Mouse (Mus musculus) c-Kit-positive CD71-positive TER-119-negative erythroid progenitor cells, embryonic 14.5 days (primary cell): ENCODE results near the gene Fignl2.

Experiments used
- DNase-seq: peaks from one replicate; pipeline ENCODE4 v3.0.0-alpha.2; 2013; ENCODE audit warnings: low read depth

Fignl2 gene

DNA sequence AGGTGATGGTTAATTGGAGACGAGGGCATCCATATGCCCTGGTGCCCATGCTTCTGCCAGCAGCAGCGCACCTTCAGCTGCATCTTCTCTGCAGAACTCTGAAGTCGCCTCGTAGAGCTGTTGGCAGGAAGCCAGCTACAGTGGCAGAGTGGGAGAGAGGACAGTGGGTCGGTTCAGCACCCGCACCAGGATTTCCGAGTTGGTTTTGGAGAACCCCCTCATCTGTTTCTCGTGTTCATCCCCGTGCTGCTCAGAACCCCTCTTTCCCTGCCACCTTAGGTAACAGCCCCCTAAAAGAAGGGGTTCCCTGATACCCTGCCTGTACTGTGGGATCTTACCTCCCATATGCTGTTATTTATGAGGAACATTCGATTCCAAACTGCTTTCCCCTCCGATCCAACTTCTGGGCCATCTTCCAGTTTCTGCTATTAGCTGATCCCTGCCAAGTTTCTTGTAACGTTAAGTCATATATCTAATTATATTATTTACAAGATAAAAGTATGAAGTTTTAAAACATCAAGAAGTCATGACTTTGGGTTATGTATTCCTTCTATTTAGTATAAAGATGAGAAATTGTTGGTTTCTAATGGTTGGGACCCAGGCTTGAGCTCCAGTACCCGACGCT is 69.9 kb downstream of the Fignl2 start:
- DNase-seq = no peak

DNA sequence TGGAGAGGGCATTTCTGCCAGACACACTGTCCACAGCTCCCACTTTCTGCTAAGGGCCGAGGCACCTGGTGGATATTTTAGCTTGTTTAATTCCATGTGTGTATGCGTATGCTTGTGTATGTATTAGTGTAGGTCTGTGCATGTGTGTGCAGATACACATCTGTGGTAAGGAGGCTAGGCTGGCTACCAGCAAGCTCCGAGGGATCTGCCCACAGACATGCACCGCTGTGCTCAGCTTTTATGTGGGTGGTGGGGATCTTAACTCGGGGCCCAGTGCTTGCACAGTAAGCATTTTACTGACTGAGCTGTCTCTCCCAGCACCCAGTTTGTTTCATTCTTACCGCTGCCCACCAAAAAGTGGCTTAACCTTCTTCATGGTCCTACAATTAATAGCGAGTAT is 71.1 kb downstream of the Fignl2 start:
- no peak for DNase-seq

DNA sequence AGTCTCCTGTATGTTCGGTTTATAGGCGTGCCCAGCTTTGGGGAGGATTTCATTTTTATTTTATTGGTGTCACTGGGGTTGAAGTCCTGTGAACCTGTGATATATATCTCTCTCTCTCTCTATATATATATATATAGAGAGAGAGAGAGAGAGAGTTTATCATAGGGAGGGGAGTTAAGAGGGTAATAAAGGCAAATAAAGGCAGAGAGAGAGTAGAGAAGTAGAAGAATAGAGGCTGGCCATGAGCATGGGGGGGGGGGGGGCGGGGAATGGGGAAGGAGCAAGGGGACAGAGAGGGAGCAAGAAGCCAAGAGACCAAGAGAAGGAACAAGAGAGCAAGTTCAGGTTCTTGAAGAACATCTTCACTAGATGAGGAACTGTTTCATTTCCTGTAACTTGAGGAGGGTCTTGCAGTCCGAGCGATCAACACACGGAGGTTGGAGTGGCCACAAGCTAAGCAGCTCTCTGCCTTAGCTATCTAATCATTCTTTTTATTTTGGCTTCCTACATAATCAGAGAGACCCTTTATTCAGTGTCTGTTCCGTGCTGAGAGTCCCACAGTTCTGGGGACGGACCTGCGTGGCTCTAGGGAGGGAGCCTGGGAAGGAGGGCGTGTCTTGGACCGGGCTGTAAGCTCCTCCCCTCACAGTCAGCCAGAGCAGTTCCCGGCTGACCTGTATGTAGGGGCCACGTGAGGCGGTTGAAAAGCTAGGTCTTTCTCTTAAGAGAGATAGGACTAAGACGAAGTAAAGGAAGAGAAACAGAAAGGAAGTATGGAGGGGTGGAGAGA is 71.9 kb downstream of the Fignl2 start:
- no peak for DNase-seq

DNA sequence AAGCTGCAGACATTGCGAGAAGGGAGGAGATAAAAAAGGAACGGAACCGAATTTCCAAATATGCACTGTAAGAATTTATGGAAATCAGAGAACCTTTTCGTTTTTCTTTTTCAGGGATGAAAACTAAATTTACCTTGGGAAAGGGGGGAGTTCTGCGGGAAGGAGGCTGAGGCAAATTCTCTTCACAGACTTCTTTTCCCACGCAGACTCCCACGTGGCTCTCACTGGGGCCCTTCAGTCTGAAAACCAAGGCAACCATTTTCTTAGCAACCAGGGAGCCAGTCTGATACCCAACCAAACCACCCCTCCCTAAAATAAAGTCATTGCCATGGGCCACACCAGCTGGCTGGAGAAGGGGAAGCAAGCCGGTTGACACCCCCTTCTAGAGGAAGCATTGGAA is 72.7 kb downstream of the Fignl2 start:
- no peak for DNase-seq

DNA sequence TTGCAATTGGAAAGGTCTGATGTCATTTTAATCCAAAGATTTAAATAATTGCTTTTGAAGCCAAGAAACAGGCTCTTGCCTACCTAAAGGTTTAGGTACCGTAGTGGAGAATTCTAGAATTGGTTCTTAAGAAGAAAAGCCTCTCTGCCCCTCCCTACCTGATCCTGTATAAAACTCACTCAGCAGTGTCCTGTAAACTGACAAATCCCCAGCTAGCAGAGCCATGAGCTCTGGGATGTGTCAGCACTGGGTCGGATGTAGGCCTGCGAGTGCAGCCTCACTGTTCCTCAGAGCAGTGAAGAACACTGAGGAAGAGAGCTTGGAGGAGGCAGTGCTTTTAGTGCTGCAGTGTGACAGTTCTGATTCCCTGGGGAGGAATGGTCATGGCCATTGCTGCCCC is 73.8 kb downstream of the Fignl2 start:
- no peak for DNase-seq

DNA sequence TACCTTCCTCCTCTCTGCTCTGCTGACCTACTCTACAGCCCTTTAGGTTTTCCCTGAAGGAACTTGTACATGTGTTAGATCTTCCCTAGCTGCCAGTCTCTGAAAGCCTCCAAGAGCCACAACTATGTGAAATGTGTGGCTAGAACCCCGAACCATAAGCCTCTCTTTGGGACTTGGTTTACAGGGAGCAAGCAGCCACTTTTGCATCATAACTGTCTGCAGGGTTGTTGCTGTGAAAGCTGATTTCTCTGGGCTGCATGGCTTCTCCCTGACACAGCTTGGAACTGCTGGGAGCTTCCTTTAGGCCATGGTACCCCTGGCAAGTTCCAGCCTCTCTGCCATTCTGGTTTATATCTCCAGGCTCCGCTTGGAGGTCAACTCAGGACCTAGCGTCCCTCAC is 75.9 kb downstream of the Fignl2 start:
- no peak for DNase-seq

DNA sequence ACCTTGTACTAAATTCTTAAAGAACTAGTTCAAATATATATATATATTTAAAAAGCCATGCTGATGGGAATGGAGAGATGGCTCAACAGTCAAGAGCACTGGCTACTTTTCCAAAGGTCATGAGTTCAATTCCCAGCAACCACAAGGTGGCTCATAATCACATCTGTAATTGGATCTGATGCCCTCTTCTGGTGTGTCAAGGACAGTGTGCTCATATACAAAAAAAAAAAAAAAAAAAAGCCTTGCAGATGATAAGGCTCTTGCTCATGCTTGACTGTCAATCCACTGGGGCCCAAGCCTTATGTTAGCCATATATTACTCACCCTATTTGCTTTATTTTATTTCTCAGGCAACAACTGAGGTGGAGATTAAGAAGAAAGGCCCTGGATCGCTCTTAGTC is 76.7 kb downstream of the Fignl2 start:
- no peak for DNase-seq
